Mouse (Mus musculus) gastrocnemius, postnatal 14 days (tissue): ENCODE measurements at regions not wholly inside any gene's neighbourhood (a gene's known extent, or its start where the extent isn't known, plus 50 kb on each side); places are given as distances from the start of the nearest gene placed in this dataset.

ENCODE experiments used
- DNase-seq: peaks from one replicate; pipeline ENCODE4 v3.0.0; 2021; ENCODE audit warnings: mixed read lengths
- intact Hi-C: fragments of 180-260 bp; cut with DNase I; formaldehyde crosslinking; loops from one replicate; pipeline ENCODE4 v1.15.1; 2025; ENCODE audit warnings: low total_unique reads

DNA sequence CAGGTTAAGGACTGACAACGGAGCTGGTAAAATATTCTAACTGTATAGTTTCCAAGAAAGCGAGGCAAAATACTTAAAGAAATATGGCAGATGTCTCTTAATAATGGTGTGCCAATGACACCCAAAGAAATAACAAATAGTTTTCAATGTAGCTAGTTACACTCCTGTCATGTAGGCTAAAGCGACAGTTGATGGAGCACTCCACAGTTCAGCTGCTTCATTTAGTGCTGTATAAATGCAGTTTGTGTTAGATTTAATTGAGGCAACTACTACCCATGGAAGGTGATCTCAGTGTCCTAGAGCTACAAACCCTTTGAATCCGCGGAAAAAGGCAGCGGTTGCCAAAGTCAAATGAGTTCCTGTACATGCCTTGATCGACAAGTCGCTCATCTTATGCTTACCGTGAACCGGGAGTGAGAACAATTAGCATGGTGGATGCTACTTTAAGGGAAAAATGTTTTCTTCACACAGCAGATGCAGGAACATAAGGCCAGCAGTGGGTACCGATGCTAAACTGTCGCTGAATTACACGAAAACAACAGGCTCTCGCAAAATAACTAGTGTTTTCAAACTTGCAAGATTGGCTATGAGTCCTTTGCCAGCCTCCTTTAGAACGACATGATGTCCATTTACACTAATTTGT, 961.4 kb downstream of the Mat2b start:
- intact Hi-C loops, result no loop called here
- DNase-seq, result no peak

DNA sequence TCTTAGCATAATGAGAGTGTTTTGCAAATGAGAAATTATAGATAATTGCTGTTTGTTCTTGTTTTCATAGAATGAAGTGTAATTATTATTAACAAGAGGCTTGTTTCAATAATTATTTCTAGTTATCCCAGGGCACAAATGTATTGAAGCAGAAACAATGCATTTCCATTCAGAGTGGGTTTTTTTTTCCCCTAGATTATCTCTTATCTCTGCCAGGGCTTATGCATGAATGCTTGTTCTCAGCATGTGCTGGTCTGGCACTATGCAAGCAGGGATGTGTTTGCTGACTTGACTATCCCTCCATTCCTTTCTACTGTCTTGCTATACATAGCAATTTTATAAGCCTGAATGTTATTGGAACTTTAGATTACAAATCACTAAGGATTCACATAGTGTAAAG, 971.4 kb downstream of the Mat2b start:
- intact Hi-C loops, result no loop called here
- DNase-seq, result no peak

- intact Hi-C loops, result no loop called here
- no peak for DNase-seq
These were observed 1016.5 kb downstream of the Mat2b start for GRCm38 (mm10) chr11:39678521-39678920.

DNA sequence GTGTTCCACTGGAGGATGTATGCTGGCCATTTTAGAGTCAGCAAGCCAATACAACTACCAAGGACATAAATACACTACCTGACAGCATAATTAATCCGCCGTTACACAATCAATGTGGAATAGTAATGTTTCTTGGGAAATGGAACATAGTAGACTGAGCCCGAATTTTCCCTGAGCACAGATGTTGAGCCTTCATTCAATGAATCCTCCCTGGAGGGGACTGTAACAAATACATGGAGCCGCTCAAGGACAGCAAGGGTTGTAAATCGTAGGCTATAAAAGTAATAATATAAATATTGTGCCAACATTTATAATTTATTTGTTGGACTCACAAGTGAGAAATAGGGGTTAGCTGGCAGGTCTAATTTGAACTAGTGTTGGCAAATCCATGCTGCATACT, 1041.4 kb downstream of the Mat2b start:
- intact Hi-C loops, result no loop called here
- no peak for DNase-seq

DNA sequence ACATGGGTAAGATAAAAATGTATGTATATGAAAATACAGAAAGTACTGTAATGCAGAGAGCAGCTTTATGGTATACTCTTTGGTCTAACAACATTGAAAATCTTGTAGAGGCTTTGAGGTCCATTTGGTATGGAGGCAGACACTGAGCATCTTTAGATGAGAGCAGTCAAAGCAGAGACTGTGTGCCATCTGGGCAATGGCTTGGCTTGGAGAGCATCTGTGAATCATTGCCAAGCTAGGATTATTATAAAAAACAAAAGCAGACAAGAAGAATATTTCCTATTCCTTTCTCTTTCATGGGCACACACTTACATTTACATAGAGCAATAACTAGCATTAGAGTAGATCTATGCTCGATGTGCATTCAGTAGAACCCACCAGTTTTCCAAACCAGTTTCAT, 1075.6 kb downstream of the Mat2b start:
- no peak for DNase-seq
- intact Hi-C loops, result no loop called here

- intact Hi-C loops, result no loop called here
- DNase-seq, result no peak
These were observed 1079.2 kb downstream of the Mat2b start for GRCm38 (mm10) chr11:39615843-39616242.

- no peak for DNase-seq
- intact Hi-C loops, result no loop called here
These were observed 1098.5 kb downstream of the Mat2b start for GRCm38 (mm10) chr11:39596479-39596878.

GRCm38 (mm10) chr11:39588641-39589385, 1106.2 kb downstream of the Mat2b start:
- peak; percentile 14 for DNase-seq
- intact Hi-C loops, result loop anchor here (10.0 kb wide), 1 partner anchor 1016 kb away; no protein-coding TSS in a partner anchor

DNA sequence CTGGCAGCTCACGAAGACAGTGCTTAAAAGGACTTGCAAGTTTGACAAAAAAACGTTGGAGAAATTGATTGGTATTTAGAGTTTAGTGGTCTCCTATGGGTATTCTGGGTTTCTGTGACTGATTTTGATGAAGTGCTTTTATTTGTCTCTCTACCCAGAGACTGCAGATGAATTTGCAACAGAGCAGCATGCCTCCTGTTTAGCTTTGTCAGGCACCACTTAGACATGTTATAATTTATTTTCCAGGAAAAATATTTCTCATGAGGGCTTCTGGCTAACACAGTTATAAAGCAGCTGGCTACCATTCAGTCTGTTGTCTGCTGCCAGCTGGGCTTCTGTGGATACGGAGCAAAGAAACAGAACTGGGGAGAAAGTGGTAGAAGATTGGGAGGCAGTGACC, 1136.7 kb downstream of the Mat2b start:
- intact Hi-C loops, result no loop called here
- no peak for DNase-seq

- DNase-seq, result no peak
- intact Hi-C loops, result no loop called here
These were observed 1144.9 kb downstream of the Mat2b start for GRCm38 (mm10) chr11:39550066-39550465.

GRCm38 (mm10) chr11:39524866-39525649, 1169.9 kb downstream of the Mat2b start:
- DNase-seq, result no peak
- intact Hi-C loops, result no loop called here

- intact Hi-C loops, result no loop called here
- DNase-seq, result no peak
These were observed 1199.8 kb downstream of the Mat2b start for GRCm38 (mm10) chr11:39495253-39495652.

DNA sequence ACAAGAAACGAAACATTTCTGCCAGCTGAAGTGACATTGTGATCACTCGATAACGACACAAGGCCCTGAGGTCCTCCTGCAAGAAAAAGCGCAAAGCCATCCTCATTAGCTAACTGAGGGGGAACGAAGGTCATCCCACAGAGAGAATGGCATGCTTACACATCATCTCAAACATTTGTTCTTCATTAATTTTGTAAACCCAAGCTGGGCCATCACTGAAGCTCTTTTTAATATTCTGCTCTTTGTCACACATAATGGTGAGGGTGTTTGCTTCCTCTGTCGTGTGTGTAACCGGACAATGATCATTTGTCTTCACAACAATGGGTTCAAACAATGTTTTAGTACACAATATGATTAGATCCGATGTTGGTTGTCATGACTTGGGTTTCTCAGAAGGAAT, 1217.9 kb downstream of the Mat2b start:
- intact Hi-C loops, result no loop called here
- no peak for DNase-seq

DNA sequence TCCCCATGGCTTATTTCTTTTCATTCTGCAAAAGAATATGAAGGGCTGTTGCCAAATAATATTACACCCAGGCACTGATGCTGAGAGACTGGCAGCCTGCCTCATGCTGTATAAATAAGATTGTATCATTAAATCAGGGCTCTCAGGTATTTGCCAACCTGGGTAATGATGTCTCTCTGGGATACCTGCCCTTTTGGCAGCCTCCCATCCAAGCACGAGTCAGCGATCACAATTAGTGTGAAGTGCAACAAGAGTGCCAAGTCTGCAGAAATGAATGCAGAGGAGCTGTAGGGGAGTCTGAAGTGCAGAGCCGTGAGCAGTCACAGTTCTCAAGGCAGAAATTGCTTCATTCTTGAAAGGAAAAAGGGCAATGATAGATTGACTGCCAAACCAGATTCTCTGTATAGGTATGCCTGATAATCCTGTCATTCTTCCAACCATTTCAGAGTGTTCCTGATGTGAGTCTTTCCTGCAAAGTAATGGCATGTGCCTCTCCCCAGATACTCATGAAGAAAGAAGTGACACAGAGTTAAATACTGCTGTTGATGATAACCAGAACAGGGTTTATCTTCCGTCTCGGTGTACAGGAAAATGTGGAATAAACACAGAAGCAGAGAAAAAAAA, 1241.6 kb downstream of the Mat2b start:
- intact Hi-C loops, result no loop called here
- no peak for DNase-seq

DNA sequence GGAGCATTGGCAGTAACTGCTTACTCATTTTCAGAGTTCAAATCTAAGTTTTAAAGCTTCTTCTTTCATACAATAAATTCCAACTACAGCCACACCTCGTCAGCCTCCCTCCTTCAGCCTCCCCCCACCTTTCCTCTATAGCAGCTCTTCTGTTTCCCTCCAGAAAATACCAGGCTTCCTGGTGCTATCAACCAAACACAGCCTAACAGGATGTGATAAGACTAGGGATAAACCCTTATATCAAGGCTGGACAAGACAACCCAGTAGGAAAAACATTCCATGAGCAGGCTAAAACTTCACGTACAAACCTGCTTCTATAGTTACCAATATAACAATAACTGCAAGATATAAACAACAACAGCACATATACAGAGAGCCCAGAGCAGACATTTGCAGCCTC, 1248.6 kb downstream of the Mat2b start:
- no peak for DNase-seq
- intact Hi-C loops, result no loop called here

GRCm38 (mm10) chr11:39411691-39412090, 1283.3 kb downstream of the Mat2b start:
- intact Hi-C loops, result no loop called here
- no peak for DNase-seq

- intact Hi-C loops, result no loop called here
- no peak for DNase-seq
These were observed 1283.8 kb downstream of the Mat2b start for GRCm38 (mm10) chr11:39411182-39411581.

- no peak for DNase-seq
- intact Hi-C loops, result no loop called here
These were observed 1330.2 kb downstream of the Mat2b start for GRCm38 (mm10) chr11:39364827-39365226.

GRCm38 (mm10) chr11:39350616-39351015, 1344.4 kb downstream of the Mat2b start:
- intact Hi-C loops, result no loop called here
- DNase-seq, result no peak
